Mouse (Mus musculus): ENCODE measurements around the gene Mknk1. TPM values are rescaled to one million over a fixed set of nuclear protein-coding genes. Genes with fewer than 3 reads are reported as not detected.

Mknk1 gene
- polyA plus RNA-seq, 1 experiment from 2014 or later, result 19.8 TPM

GRCm38 (mm10) chr4:115827888-115828571 lies 11.0 kb upstream of the Mknk1 start, which contains the start of gene Mob3c:
Mob3c (plus strand) TSS chr4:115828092.
- peaks cover 16% of the 10 kb centered on the region; the same call in 1 of the 2 replicates for H3K36me3 ChIP-seq (ENCODE audit: insufficient read depth)
- DNase-seq, result peak; percentile 87
- H3K9ac ChIP-seq, result peak within 1 kb of the TSS; percentile 71
- H3K4me2 ChIP-seq, result peak within 1 kb of the TSS; percentile 82
- peak within 1 kb of the TSS; percentile 86 for H3K27ac ChIP-seq (ENCODE audit: low read depth)
- no peaks in the 10 kb centered on the region for H3K9me3 ChIP-seq (ENCODE audit: low read depth, low read length)
- TF ChIP-seq CTCF (IDR thresholded peaks at IDR 0.05; ENCODE audit: low read depth), result no peak
- H3K4me1 ChIP-seq (ENCODE audit: insufficient read depth), result peaks cover 10% of the 10 kb centered on the region; the same call in 1 of the 2 replicates
- H3K4me3 ChIP-seq (ENCODE audit: low read depth, low read length), result peak within 1 kb of the TSS; percentile 86
- peak; percentile 96 for ATAC-seq (ENCODE audit: insufficient read depth)
- H3K27me3 ChIP-seq (ENCODE audit: insufficient read depth, low read length), result no peaks in the 10 kb centered on the region
- under 1% methylated on average over 57 of the region's 57 CpGs for WGBS

- no peak for TF ChIP-seq CTCF (IDR thresholded peaks at IDR 0.05; ENCODE audit: low read depth)
- WGBS, result 4% methylated on average over 8 of the region's 8 CpGs
- peak overlapping the region; percentile 82 for H3K4me2 ChIP-seq
- peaks cover 10% of the 10 kb centered on the region; the same call in 1 of the 2 replicates for H3K4me1 ChIP-seq (ENCODE audit: insufficient read depth)
- DNase-seq (no peak), ATAC-seq (ENCODE audit: insufficient read depth) (no peak; the same call in 1 of the 2 replicates)
- H3K27me3 ChIP-seq (ENCODE audit: insufficient read depth, low read length), result no peaks in the 10 kb centered on the region
- peaks cover 20% of the 10 kb centered on the region; the same call in 1 of the 2 replicates for H3K36me3 ChIP-seq (ENCODE audit: insufficient read depth)
- H3K27ac ChIP-seq (ENCODE audit: low read depth), result no peak overlapping the region
- no peaks in the 10 kb centered on the region for H3K9me3 ChIP-seq (ENCODE audit: low read depth, low read length)
- H3K9ac ChIP-seq, result peak overlapping the region; percentile 71
- peak overlapping the region; percentile 86 for H3K4me3 ChIP-seq (ENCODE audit: low read depth, low read length)
These were observed 10.5 kb upstream of the Mknk1 start for GRCm38 (mm10) chr4:115828572-115828902.

GRCm38 (mm10) chr4:115830491-115830890 lies 8.5 kb upstream of the Mknk1 start:
- Histone ChIP-seq H3K27ac (ENCODE audit: low read depth) (no peak overlapping the region), H3K4me1 (ENCODE audit: insufficient read depth) (peaks cover 10% of the 10 kb centered on the region; the same call in 1 of the 2 replicates), H3K9me3 (ENCODE audit: low read depth, low read length) (no peaks in the 10 kb centered on the region), H3K4me2 (no peak overlapping the region), H3K27me3 (ENCODE audit: insufficient read depth, low read length) (no peaks in the 10 kb centered on the region), H3K36me3 (ENCODE audit: insufficient read depth) (peaks cover 22% of the 10 kb centered on the region; the same call in 1 of the 2 replicates), H3K4me3 (ENCODE audit: low read depth, low read length) (no peak overlapping the region), H3K9ac (no peak overlapping the region)
- no peak for TF ChIP-seq CTCF (IDR thresholded peaks at IDR 0.05; ENCODE audit: low read depth)
- WGBS, result 66% methylated on average over 5 of the region's 5 CpGs
- DNase-seq, result no peak
- no peak for ATAC-seq (ENCODE audit: insufficient read depth)

GRCm38 (mm10) chr4:115831221-115831620 lies 7.8 kb upstream of the Mknk1 start:
- H3K9me3 ChIP-seq (ENCODE audit: low read depth, low read length), result no peaks in the 10 kb centered on the region
- peaks cover 10% of the 10 kb centered on the region; the same call in 1 of the 2 replicates for H3K4me1 ChIP-seq (ENCODE audit: insufficient read depth)
- ATAC-seq (ENCODE audit: insufficient read depth) (no peak), DNase-seq (no peak)
- H3K9ac ChIP-seq, result no peak overlapping the region
- H3K27ac ChIP-seq (ENCODE audit: low read depth), result no peak overlapping the region
- no peaks in the 10 kb centered on the region for H3K27me3 ChIP-seq (ENCODE audit: insufficient read depth, low read length)
- H3K4me2 ChIP-seq, result no peak overlapping the region
- TF ChIP-seq CTCF (IDR thresholded peaks at IDR 0.05; ENCODE audit: low read depth), result no peak
- peaks cover 22% of the 10 kb centered on the region; the same call in 1 of the 2 replicates for H3K36me3 ChIP-seq (ENCODE audit: insufficient read depth)
- no peak overlapping the region for H3K4me3 ChIP-seq (ENCODE audit: low read depth, low read length)
- 92% methylated on average over 22 of the region's 22 CpGs for WGBS

- DNase-seq (no peak), ATAC-seq (ENCODE audit: insufficient read depth) (no peak)
- Histone ChIP-seq H3K4me2 (no peak overlapping the region), H3K36me3 (ENCODE audit: insufficient read depth) (peaks cover 22% of the 10 kb centered on the region; the same call in 1 of the 2 replicates), H3K27me3 (ENCODE audit: insufficient read depth, low read length) (no peaks in the 10 kb centered on the region), H3K9me3 (ENCODE audit: low read depth, low read length) (no peaks in the 10 kb centered on the region), H3K27ac (ENCODE audit: low read depth) (no peak overlapping the region), H3K9ac (no peak overlapping the region), H3K4me1 (ENCODE audit: insufficient read depth) (peaks cover 10% of the 10 kb centered on the region; the same call in 1 of the 2 replicates), H3K4me3 (ENCODE audit: low read depth, low read length) (no peak overlapping the region)
- TF ChIP-seq CTCF (IDR thresholded peaks at IDR 0.05; ENCODE audit: low read depth), result no peak
- WGBS, result 56% methylated on average over 2 of the region's 2 CpGs
These were observed 7.0 kb upstream of the Mknk1 start for GRCm38 (mm10) chr4:115832040-115832439.

GRCm38 (mm10) chr4:115835576-115835975 lies 3.4 kb upstream of the Mknk1 start:
- no peak for TF ChIP-seq CTCF (IDR thresholded peaks at IDR 0.05; ENCODE audit: low read depth)
- no peaks in the 10 kb centered on the region for H3K9me3 ChIP-seq (ENCODE audit: low read depth, low read length)
- H3K9ac ChIP-seq, result no peak overlapping the region
- no peak for ATAC-seq (ENCODE audit: insufficient read depth)
- DNase-seq, result no peak
- peaks cover 22% of the 10 kb centered on the region; the same call in 1 of the 2 replicates for H3K36me3 ChIP-seq (ENCODE audit: insufficient read depth)
- H3K4me1 ChIP-seq (ENCODE audit: insufficient read depth), result no peaks in the 10 kb centered on the region
- no peak overlapping the region for H3K27ac ChIP-seq (ENCODE audit: low read depth)
- 67% methylated on average over 2 of the region's 2 CpGs for WGBS
- H3K4me3 ChIP-seq (ENCODE audit: low read depth, low read length), result no peak overlapping the region
- no peak overlapping the region for H3K4me2 ChIP-seq
- H3K27me3 ChIP-seq (ENCODE audit: insufficient read depth, low read length), result no peaks in the 10 kb centered on the region

GRCm38 (mm10) chr4:115838196-115838595 lies 802 bp upstream of the Mknk1 start:
- Histone ChIP-seq H3K9ac (no peak overlapping the region), H3K4me1 (ENCODE audit: insufficient read depth) (no peaks in the 10 kb centered on the region), H3K9me3 (ENCODE audit: low read depth, low read length) (no peaks in the 10 kb centered on the region), H3K27me3 (ENCODE audit: insufficient read depth, low read length) (no peaks in the 10 kb centered on the region), H3K4me3 (ENCODE audit: low read depth, low read length) (peak overlapping the region; percentile 66), H3K4me2 (peak overlapping the region; percentile 64), H3K27ac (ENCODE audit: low read depth) (no peak overlapping the region), H3K36me3 (ENCODE audit: insufficient read depth) (peaks cover 4% of the 10 kb centered on the region; the same call in 1 of the 2 replicates)
- no peak for TF ChIP-seq CTCF (IDR thresholded peaks at IDR 0.05; ENCODE audit: low read depth)
- WGBS, result 75% methylated on average over 4 of the region's 4 CpGs
- DNase-seq, result no peak
- no peak for ATAC-seq (ENCODE audit: insufficient read depth)
